Mouse (Mus musculus): ENCODE results near the gene Plcb3. TPM values are rescaled to one million over a fixed set of nuclear protein-coding genes. Genes with fewer than 3 reads are reported as not detected.

The Plcb3 gene
- polyA plus RNA-seq, 1 experiment: 35.5 TPM

- no peak for DNase-seq
- H3K27ac ChIP-seq (ENCODE audit: control insufficient read depth, insufficient read depth, low read length): peak overlapping the region; percentile 8; the same call in 1 of the 2 replicates
- peaks cover 12% of the 10 kb centered on the region for H3K4me1 ChIP-seq (replicated peaks; ENCODE audit: control insufficient read depth, insufficient read depth, low read length)
- H3K4me3 ChIP-seq (ENCODE audit: control insufficient read depth, insufficient read depth, low read length): peak overlapping the region; percentile 44
- no peaks in the 10 kb centered on the region for H3K36me3 ChIP-seq (ENCODE audit: control insufficient read depth, insufficient read depth, low read length)
- TF ChIP-seq CTCF (IDR thresholded peaks at IDR 0.05; ENCODE audit: borderline replicate concordance, control insufficient read depth, extremely low read depth, insufficient read depth, low read length, poor library complexity) (no peak), POLR2A (IDR thresholded peaks at IDR 0.05; ENCODE audit: control insufficient read depth, extremely low read depth, insufficient read depth, low read length, poor library complexity) (no peak; the same call in 1 of the 2 replicates)
- no peaks in the 10 kb centered on the region for H3K27me3 ChIP-seq (ENCODE audit: control insufficient read depth, insufficient read depth, low read length)
- 44% methylated on average over 5 of the region's 5 CpGs for WGBS
These were observed 33.5 kb downstream of the Plcb3 start for GRCm38 (mm10) chr19:6942764-6943163.

DNA sequence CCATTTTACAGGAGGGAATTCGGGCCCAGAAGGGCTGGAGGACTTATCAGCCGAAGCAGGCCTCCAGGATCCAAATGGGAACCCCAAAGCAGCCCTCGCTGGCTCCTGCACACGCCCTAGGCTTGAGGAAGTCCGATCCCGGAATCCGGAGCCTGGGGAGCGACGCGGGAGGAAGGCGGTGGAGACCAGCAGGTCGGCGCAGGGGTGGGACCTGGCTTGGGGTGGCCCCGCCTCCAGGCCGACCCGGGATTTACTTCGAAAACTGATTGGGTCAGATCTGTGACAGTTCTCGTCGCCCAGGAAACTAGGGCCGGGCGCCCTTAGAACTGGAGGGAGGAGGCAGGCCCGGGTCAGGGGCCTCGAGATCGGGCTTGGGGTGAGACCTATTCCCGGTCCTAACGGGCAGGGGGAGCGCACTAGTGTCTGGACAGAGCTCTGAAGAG, 34.0 kb downstream of the Plcb3 start, which contains the start of gene Gpr137:
Gene Gpr137 (minus strand): TSS at position 232 of the 443 bp plus-strand sequence.
- peak; percentile 96 for DNase-seq
- WGBS: under 1% methylated on average over 27 of the region's 27 CpGs
- Histone ChIP-seq H3K4me1 (replicated peaks; ENCODE audit: control insufficient read depth, insufficient read depth, low read length) (peaks cover 12% of the 10 kb centered on the region), H3K27me3 (ENCODE audit: control insufficient read depth, insufficient read depth, low read length) (no peaks in the 10 kb centered on the region), H3K4me3 (ENCODE audit: control insufficient read depth, insufficient read depth, low read length) (peak within 1 kb of the TSS; percentile 64), H3K27ac (ENCODE audit: control insufficient read depth, insufficient read depth, low read length) (peak within 1 kb of the TSS; percentile 61), H3K36me3 (ENCODE audit: control insufficient read depth, insufficient read depth, low read length) (no peaks in the 10 kb centered on the region)
- TF ChIP-seq POLR2A (IDR thresholded peaks at IDR 0.05; ENCODE audit: control insufficient read depth, extremely low read depth, insufficient read depth, low read length, poor library complexity) (peak; percentile 73), CTCF (IDR thresholded peaks at IDR 0.05; ENCODE audit: borderline replicate concordance, control insufficient read depth, extremely low read depth, insufficient read depth, low read length, poor library complexity) (peak; percentile 35; the same call in 1 of the 2 replicates)

- under 1% methylated on average over 83 of the region's 83 CpGs for WGBS
- Histone ChIP-seq H3K4me1 (replicated peaks; ENCODE audit: control insufficient read depth, insufficient read depth, low read length) (peaks cover 12% of the 10 kb centered on the region), H3K27me3 (ENCODE audit: control insufficient read depth, insufficient read depth, low read length) (no peaks in the 10 kb centered on the region), H3K27ac (ENCODE audit: control insufficient read depth, insufficient read depth, low read length) (peak within 1 kb of the TSS; percentile 61), H3K4me3 (ENCODE audit: control insufficient read depth, insufficient read depth, low read length) (peak within 1 kb of the TSS; percentile 64), H3K36me3 (ENCODE audit: control insufficient read depth, insufficient read depth, low read length) (no peaks in the 10 kb centered on the region)
- peak; percentile 92 for DNase-seq
- TF ChIP-seq POLR2A (IDR thresholded peaks at IDR 0.05; ENCODE audit: control insufficient read depth, extremely low read depth, insufficient read depth, low read length, poor library complexity) (no peak; the same call in 1 of the 2 replicates), CTCF (IDR thresholded peaks at IDR 0.05; ENCODE audit: borderline replicate concordance, control insufficient read depth, extremely low read depth, insufficient read depth, low read length, poor library complexity) (peak; percentile 34; the same call in 1 of the 2 replicates)
These were observed 34.7 kb downstream of the Plcb3 start, which contains the start of gene Bad for GRCm38 (mm10) chr19:6941372-6942248. TSS of gene Bad (plus strand) at chr19:6941861.

- DNase-seq: no peak
- Histone ChIP-seq H3K27ac (ENCODE audit: control insufficient read depth, insufficient read depth, low read length) (no peak overlapping the region), H3K4me3 (ENCODE audit: control insufficient read depth, insufficient read depth, low read length) (peak overlapping the region; percentile 64), H3K27me3 (ENCODE audit: control insufficient read depth, insufficient read depth, low read length) (no peaks in the 10 kb centered on the region), H3K4me1 (replicated peaks; ENCODE audit: control insufficient read depth, insufficient read depth, low read length) (peaks cover 12% of the 10 kb centered on the region), H3K36me3 (ENCODE audit: control insufficient read depth, insufficient read depth, low read length) (no peaks in the 10 kb centered on the region)
- no peak for TF ChIP-seq CTCF (IDR thresholded peaks at IDR 0.05; ENCODE audit: borderline replicate concordance, control insufficient read depth, extremely low read depth, insufficient read depth, low read length, poor library complexity)
- no peak for TF ChIP-seq POLR2A (IDR thresholded peaks at IDR 0.05; ENCODE audit: control insufficient read depth, extremely low read depth, insufficient read depth, low read length, poor library complexity)
- WGBS: 30% methylated on average over 29 of the region's 29 CpGs
These were observed 35.6 kb downstream of the Plcb3 start for GRCm38 (mm10) chr19:6940396-6941351.

GRCm38 (mm10) chr19:6939106-6940002, 36.9 kb downstream of the Plcb3 start:
- Histone ChIP-seq H3K27ac (ENCODE audit: control insufficient read depth, insufficient read depth, low read length) (no peak overlapping the region), H3K4me3 (ENCODE audit: control insufficient read depth, insufficient read depth, low read length) (no peak overlapping the region), H3K36me3 (ENCODE audit: control insufficient read depth, insufficient read depth, low read length) (no peaks in the 10 kb centered on the region), H3K27me3 (ENCODE audit: control insufficient read depth, insufficient read depth, low read length) (peaks cover 1% of the 10 kb centered on the region; the same call in 1 of the 2 replicates), H3K4me1 (replicated peaks; ENCODE audit: control insufficient read depth, insufficient read depth, low read length) (peaks cover 12% of the 10 kb centered on the region)
- no peak for DNase-seq
- 93% methylated on average over 20 of the region's 20 CpGs for WGBS
- TF ChIP-seq POLR2A (IDR thresholded peaks at IDR 0.05; ENCODE audit: control insufficient read depth, extremely low read depth, insufficient read depth, low read length, poor library complexity): no peak
- no peak for TF ChIP-seq CTCF (IDR thresholded peaks at IDR 0.05; ENCODE audit: borderline replicate concordance, control insufficient read depth, extremely low read depth, insufficient read depth, low read length, poor library complexity)

Data from thymus, adult 2 months (tissue).